Mouse (Mus musculus) intestine, postnatal 0 days (tissue): Measurements from ENCODE around the gene Cenpm. TPM values are rescaled to one million over a fixed set of nuclear protein-coding genes. Genes with fewer than 3 reads are reported as not detected.

Experiments
- ATAC-seq: fragments of 200-750 bp; cut with Nextera tagmentation; 2 replicates; pipeline ENCODE4 v1.8.0; 2017; ENCODE audit warnings: mild to moderate bottlenecking, moderate TSS enrichment, moderate library complexity
- H3K27ac ChIP-seq: fragments of 300-500 bp; sonication (generic); 2 replicates; pipeline ENCODE4 v1.5.1; 2014; ENCODE audit warnings: mild to moderate bottlenecking, low read depth, low read length, moderate library complexity
- H3K27me3 ChIP-seq: fragments of 300-500 bp; sonication (generic); replicated peaks from 2 replicates; pipeline ENCODE4 v1.6.1; 2014; ENCODE audit warnings: low read length, mixed read lengths; ENCODE audit not compliant: control insufficient read depth, insufficient read depth
- H3K36me3 ChIP-seq: fragments of 300-500 bp; sonication (generic); 2 replicates; pipeline ENCODE4 v1.6.1; 2014; ENCODE audit warnings: mild to moderate bottlenecking, moderate library complexity; ENCODE audit not compliant: control insufficient read depth, insufficient read depth
- H3K4me1 ChIP-seq: fragments of 300-500 bp; sonication (generic); replicated peaks from 2 replicates; pipeline ENCODE4 v1.6.1; 2014; ENCODE audit warnings: antibody characterized with exemption, low read length, mixed read lengths; ENCODE audit not compliant: control insufficient read depth, insufficient read depth
- H3K4me2 ChIP-seq: fragments of 300-500 bp; sonication (generic); replicated peaks from 2 replicates; pipeline ENCODE4 v1.6.1; 2014; ENCODE audit warnings: low read depth, mild to moderate bottlenecking, moderate library complexity
- H3K4me3 ChIP-seq: fragments of 300-500 bp; sonication (generic); 2 replicates; pipeline ENCODE4 v1.5.1; 2014; ENCODE audit warnings: low read depth, low read length
- H3K9ac ChIP-seq: fragments of 300-500 bp; sonication (generic); 2 replicates; pipeline ENCODE4 v1.6.1; 2014; ENCODE audit warnings: mild to moderate bottlenecking, low read depth, low read length
- H3K9me3 ChIP-seq: fragments of 300-500 bp; sonication (generic); 2 replicates; pipeline ENCODE4 v1.6.1; 2016; ENCODE audit warnings: mixed run types; ENCODE audit not compliant: control insufficient read depth
- CTCF ChIP-seq: sonication (generic); IDR thresholded peaks from 2 replicates; pipeline ENCODE4 v1.5.1; 2016; ENCODE audit warnings: low read depth, mild to moderate bottlenecking, control low read depth, antibody characterized with exemption, moderate library complexity
- WGBS: fragments of 180-500 bp; shearing (Covaris S2); extraction: QIAGEN DNeasy Blood & Tissue Kit; methylation state at CpG from one replicate; pipeline ENCODE4 v1.1.7; 2014; 5-methylcytosine and 5-hydroxymethylcytosine counted together
- polyA plus RNA-seq: library from polyadenylated mRNA; unstranded; fragments of >200 nt; fragmentation: Nextera tagmentation; extraction: Ambion mirVana; gene quantifications from 2 replicates; pipeline ENCODE4 v1.2.1, GENCODE M21; 2015

The Cenpm gene
- polyA plus RNA-seq, 1 experiment from 2014 or later, result 14.8 TPM

- Histone ChIP-seq H3K4me1 (no peaks in the 10 kb centered on the region), H3K36me3 (no peaks in the 10 kb centered on the region), H3K9ac (no peak overlapping the region), H3K27me3 (peaks cover 18% of the 10 kb centered on the region), H3K4me2 (no peak overlapping the region), H3K9me3 (no peaks in the 10 kb centered on the region), H3K27ac (no peak overlapping the region), H3K4me3 (no peak overlapping the region)
- 73% methylated on average over 4 of the region's 4 CpGs for WGBS
- ATAC-seq, result no peak
- no peak for TF ChIP-seq CTCF
Measured at GRCm38 (mm10) chr15:82280638-82281037, 36.1 kb upstream of the Cenpm start.

- 68% methylated on average over 5 of the region's 5 CpGs for WGBS
Measured at GRCm38 (mm10) chr15:82277591-82277990, 33.0 kb upstream of the Cenpm start.

GRCm38 (mm10) chr15:82274927-82275901 lies 30.7 kb upstream of the Cenpm start:
- peaks cover 60% of the 10 kb centered on the region for H3K27me3 ChIP-seq
- WGBS, result 1% methylated on average over 64 of the region's 86 CpGs
- no peaks in the 10 kb centered on the region for H3K4me1 ChIP-seq
- H3K27ac ChIP-seq, result no peak overlapping the region
- ATAC-seq, result 0 out of 2 replicates have a peak, but pooled peaks have one; percentile 25
- no peak for TF ChIP-seq CTCF
- H3K9ac ChIP-seq, result 0 out of 2 replicates have a peak overlapping the region, but pooled peaks have one; percentile 31
- H3K4me3 ChIP-seq, result peak overlapping the region; percentile 47
- H3K9me3 ChIP-seq, result no peaks in the 10 kb centered on the region
- H3K36me3 ChIP-seq, result no peaks in the 10 kb centered on the region
- peak overlapping the region; percentile 90 for H3K4me2 ChIP-seq

More at GRCm38 (mm10) chr15:82277591-82277990, 33.0 kb upstream of the Cenpm start:
- H3K9ac ChIP-seq, result no peak overlapping the region
- peaks cover 45% of the 10 kb centered on the region for H3K27me3 ChIP-seq
- no peaks in the 10 kb centered on the region for H3K9me3 ChIP-seq
- no peak for TF ChIP-seq CTCF
- H3K4me3 ChIP-seq, result no peak overlapping the region
- no peak overlapping the region for H3K4me2 ChIP-seq
- no peak overlapping the region for H3K27ac ChIP-seq
- H3K4me1 ChIP-seq, result no peaks in the 10 kb centered on the region
- no peak for ATAC-seq
- H3K36me3 ChIP-seq, result no peaks in the 10 kb centered on the region

GRCm38 (mm10) chr15:82274593-82274926 lies 30.0 kb upstream of the Cenpm start, which contains the start of gene Sept3:
Gene Sept3, plus strand, starts transcription at chr15:82274893.
- no peak for TF ChIP-seq CTCF
- H3K27ac ChIP-seq, result no peak within 1 kb of the TSS
- H3K27me3 ChIP-seq, result peaks cover 60% of the 10 kb centered on the region
- 0 out of 2 replicates have a peak within 1 kb of the TSS, but pooled peaks have one; percentile 31 for H3K9ac ChIP-seq
- H3K4me2 ChIP-seq, result peak within 1 kb of the TSS; percentile 90
- WGBS, result 29% methylated on average over 6 of the region's 6 CpGs
- no peaks in the 10 kb centered on the region for H3K9me3 ChIP-seq
- ATAC-seq, result no peak
- no peaks in the 10 kb centered on the region for H3K4me1 ChIP-seq
- peak within 1 kb of the TSS; percentile 47 for H3K4me3 ChIP-seq
- H3K36me3 ChIP-seq, result no peaks in the 10 kb centered on the region

- no peak for ATAC-seq
- Histone ChIP-seq H3K4me2 (no peak overlapping the region), H3K4me3 (no peak overlapping the region), H3K36me3 (no peaks in the 10 kb centered on the region), H3K27me3 (peaks cover 58% of the 10 kb centered on the region), H3K4me1 (no peaks in the 10 kb centered on the region), H3K9me3 (no peaks in the 10 kb centered on the region), H3K9ac (no peak overlapping the region), H3K27ac (no peak overlapping the region)
- WGBS, result 87% methylated on average over 6 of the region's 6 CpGs
- no peak for TF ChIP-seq CTCF
Measured at GRCm38 (mm10) chr15:82272295-82272694, 27.7 kb upstream of the Cenpm start.

GRCm38 (mm10) chr15:82271201-82271600 lies 26.7 kb upstream of the Cenpm start:
- H3K9ac ChIP-seq, result no peak overlapping the region
- peaks cover 47% of the 10 kb centered on the region for H3K27me3 ChIP-seq
- no peak overlapping the region for H3K27ac ChIP-seq
- peak; percentile 97 for TF ChIP-seq CTCF
- no peaks in the 10 kb centered on the region for H3K9me3 ChIP-seq
- WGBS, result 0% methylated on average over 5 of the region's 5 CpGs
- no peak overlapping the region for H3K4me3 ChIP-seq
- no peak overlapping the region for H3K4me2 ChIP-seq
- no peaks in the 10 kb centered on the region for H3K36me3 ChIP-seq
- no peaks in the 10 kb centered on the region for H3K4me1 ChIP-seq
- 0 out of 2 replicates have a peak, but pooled peaks have one; percentile 39 for ATAC-seq
